Mouse (Mus musculus) ES-E14 (cell line): ENCODE measurements around the gene Serpina10.

Source experiments
- CHD2 ChIP-seq: IDR thresholded peaks from 2 replicates; pipeline ENCODE4 v1.6.1; 2014; ENCODE audit warnings: mild to moderate bottlenecking, low read depth, low read length, inconsistent platforms
- HCFC1 ChIP-seq: IDR thresholded peaks from 2 replicates; pipeline ENCODE4 v1.6.1; 2012; ENCODE audit warnings: low read length, inconsistent platforms, borderline replicate concordance; ENCODE audit not compliant: insufficient read depth
- MAFK ChIP-seq: IDR thresholded peaks from 2 replicates; pipeline ENCODE4 v1.6.1; 2014; ENCODE audit warnings: mild to moderate bottlenecking, low read depth, low read length, inconsistent platforms; ENCODE audit not compliant: insufficient read depth
- ZC3H11A ChIP-seq: IDR thresholded peaks from 2 replicates; pipeline ENCODE4 v1.6.1; 2012; ENCODE audit warnings: low read depth, mild to moderate bottlenecking, inconsistent platforms, low read length, borderline replicate concordance
- ZNF384 ChIP-seq: IDR thresholded peaks from 2 replicates; pipeline ENCODE4 v1.6.1; 2012; ENCODE audit warnings: low read depth, low read length, inconsistent platforms

DNA sequence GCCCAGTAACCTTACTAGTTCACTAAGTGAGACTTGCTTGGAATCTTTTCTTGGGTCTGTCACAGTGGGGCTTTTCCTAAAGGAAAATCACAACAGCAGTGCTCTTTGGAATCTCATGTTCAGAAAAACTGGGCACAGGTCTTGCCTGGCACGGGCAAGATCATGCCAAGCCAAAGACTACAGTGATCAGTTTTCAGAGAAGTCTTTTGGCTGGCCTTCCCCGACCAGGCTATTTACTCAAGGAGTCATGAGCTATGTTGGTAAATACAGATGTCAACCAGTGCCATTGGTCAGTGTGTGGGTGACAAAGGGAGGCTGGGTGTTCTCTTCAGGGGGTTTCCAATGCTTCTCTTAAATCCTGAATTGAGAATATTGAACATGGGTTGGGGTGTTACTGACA lies 27.9 kb upstream of the Serpina10 start:
- no peak for TF ChIP-seq ZC3H11A
- no peak for TF ChIP-seq ZNF384
- no peak for TF ChIP-seq CHD2
- no peak for TF ChIP-seq HCFC1
- no peak for TF ChIP-seq MAFK
